Mouse (Mus musculus) stomach, embryonic 14.5 days (tissue): ENCODE measurements around the gene Ankrd9. TPM values are rescaled to one million over a fixed set of nuclear protein-coding genes. Genes with fewer than 3 reads are reported as not detected.
A peak's percentile ranks its signal among the peaks of the same experiment; 100 is the strongest.

ENCODE experiments used
- ATAC-seq: fragments of 200-750 bp; cut with Nextera tagmentation; 2 replicates; pipeline ENCODE4 v1.8.0; 2017; ENCODE audit warnings: low read depth, moderate TSS enrichment; ENCODE audit not compliant: insufficient number of reproducible peaks, insufficient read depth, low FRiP score
- H3K27ac ChIP-seq: fragments of 300-500 bp; sonication (generic); 2 replicates; pipeline ENCODE4 v1.5.1; 2014; ENCODE audit warnings: mild to moderate bottlenecking, low read length, moderate library complexity, mixed read lengths
- H3K27me3 ChIP-seq: fragments of 300-500 bp; sonication (generic); 2 replicates; pipeline ENCODE4 v1.6.1; 2014; ENCODE audit warnings: low read length, control low read depth, mixed read lengths; ENCODE audit not compliant: control insufficient read depth, insufficient read depth
- H3K36me3 ChIP-seq: fragments of 300-500 bp; sonication (generic); 2 replicates; pipeline ENCODE4 v1.6.1; 2014; ENCODE audit warnings: mild to moderate bottlenecking, control low read depth, low read length, moderate library complexity, mixed read lengths; ENCODE audit not compliant: control insufficient read depth, insufficient read depth
- H3K4me1 ChIP-seq: fragments of 300-500 bp; sonication (generic); 2 replicates; pipeline ENCODE4 v1.6.1; 2014; ENCODE audit warnings: low read length, control low read depth, mixed read lengths; ENCODE audit not compliant: control insufficient read depth, insufficient read depth
- H3K4me2 ChIP-seq: fragments of 300-500 bp; sonication (generic); replicated peaks from 2 replicates; pipeline ENCODE4 v1.6.1; 2014; ENCODE audit warnings: low read depth, low read length, control low read depth
- H3K4me3 ChIP-seq: fragments of 300-500 bp; sonication (generic); 2 replicates; pipeline ENCODE4 v1.5.1; 2014; ENCODE audit warnings: low read depth, low read length, control low read depth
- H3K9ac ChIP-seq: fragments of 300-500 bp; sonication (generic); replicated peaks from 2 replicates; pipeline ENCODE4 v1.6.1; 2014; ENCODE audit warnings: low read depth, mild to moderate bottlenecking, control low read depth, low read length, moderate library complexity, mixed read lengths
- H3K9me3 ChIP-seq: fragments of 300-500 bp; sonication (generic); 2 replicates; pipeline ENCODE4 v1.6.1; 2016; ENCODE audit warnings: low read depth, low read length, control low read depth; ENCODE audit not compliant: control insufficient read depth
- WGBS: fragments of 180-500 bp; shearing (Covaris S2); extraction: QIAGEN DNeasy Blood & Tissue Kit; methylation state at CpG from one replicate; pipeline ENCODE4 v1.1.7; 2014; 5-methylcytosine and 5-hydroxymethylcytosine counted together
- polyA plus RNA-seq: library from polyadenylated mRNA; unstranded; fragments of >200 nt; fragmentation: Nextera tagmentation; extraction: Ambion mirVana; gene quantifications from 2 replicates; pipeline ENCODE4 v1.2.1, GENCODE M21; 2014

The Ankrd9 gene
- 10.3 and 10.4 TPM in 2 replicates for polyA plus RNA-seq

DNA sequence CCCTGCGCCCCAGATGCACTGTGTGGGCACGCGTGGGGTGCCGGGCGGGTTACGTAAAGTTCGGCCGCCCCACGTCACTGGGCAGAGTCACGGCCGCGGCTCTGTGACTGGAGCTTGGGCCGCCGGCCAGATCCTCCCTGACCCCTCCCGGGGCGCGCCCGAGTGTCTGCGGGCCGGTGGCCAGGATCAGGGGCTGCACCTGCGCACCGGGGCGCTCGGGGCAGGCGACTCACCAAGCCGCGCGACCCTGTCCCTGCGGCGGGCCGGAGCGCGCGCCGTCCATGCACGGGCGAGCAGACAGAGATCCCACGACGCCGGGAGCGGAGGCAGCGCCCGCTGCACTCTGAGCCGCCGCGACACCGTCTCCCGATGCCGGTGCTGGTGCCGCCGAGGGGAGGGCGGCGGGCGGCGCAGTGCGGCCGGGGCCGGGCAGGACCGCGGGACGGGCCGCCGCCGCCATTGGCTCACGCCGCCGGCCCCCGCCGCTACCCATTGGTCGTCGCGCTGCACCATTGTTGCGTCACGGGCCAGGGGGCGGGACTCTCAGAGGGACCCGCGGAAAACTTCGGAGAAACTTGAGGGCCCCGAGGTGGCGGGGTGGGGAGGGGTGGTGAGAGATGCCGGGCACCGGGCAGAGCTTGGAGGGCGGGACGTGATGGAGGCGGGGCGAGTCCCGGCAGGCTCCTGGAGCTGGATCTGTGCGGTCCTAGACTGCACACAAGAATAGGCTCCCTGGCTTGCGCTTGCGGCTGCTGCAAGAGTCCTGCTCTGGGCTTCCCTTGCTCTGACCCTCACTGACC lies at the start of gene Ankrd9:
Gene Ankrd9 (minus strand): TSS at position 434 of the 800 bp plus-strand sequence.
- Histone ChIP-seq H3K27ac (peak within 1 kb of the TSS; percentile 58; the same call in 1 of the 2 replicates), H3K27me3 (no peaks in the 10 kb centered on the region), H3K36me3 (peaks cover 12% of the 10 kb centered on the region), H3K4me3 (peak within 1 kb of the TSS; percentile 85), H3K4me1 (no peaks in the 10 kb centered on the region), H3K9me3 (no peaks in the 10 kb centered on the region), H3K9ac (peak within 1 kb of the TSS; percentile 72), H3K4me2 (peak within 1 kb of the TSS; percentile 96)
- peak; percentile 94 for ATAC-seq
- under 1% methylated on average over 81 of the region's 90 CpGs for WGBS

GRCm38 (mm10) chr12:111021577-111021976 lies 42.7 kb upstream of the Ankrd9 start:
- H3K4me3 ChIP-seq: no peak overlapping the region
- no peak overlapping the region for H3K27ac ChIP-seq
- ATAC-seq: no peak
- 59% methylated on average over 3 of the region's 3 CpGs for WGBS
- no peaks in the 10 kb centered on the region for H3K9me3 ChIP-seq
- H3K36me3 ChIP-seq: no peaks in the 10 kb centered on the region
- no peak overlapping the region for H3K9ac ChIP-seq
- no peak overlapping the region for H3K4me2 ChIP-seq
- no peaks in the 10 kb centered on the region for H3K27me3 ChIP-seq
- H3K4me1 ChIP-seq: no peaks in the 10 kb centered on the region

GRCm38 (mm10) chr12:111021138-111021537 lies 42.3 kb upstream of the Ankrd9 start:
- no peak for ATAC-seq
- no peak overlapping the region for H3K9ac ChIP-seq
- no peak overlapping the region for H3K4me3 ChIP-seq
- no peak overlapping the region for H3K27ac ChIP-seq
- 32% methylated on average over 1 of the region's 1 CpGs for WGBS
- H3K27me3 ChIP-seq: no peaks in the 10 kb centered on the region
- H3K4me2 ChIP-seq: no peak overlapping the region
- no peaks in the 10 kb centered on the region for H3K4me1 ChIP-seq
- H3K9me3 ChIP-seq: no peaks in the 10 kb centered on the region
- no peaks in the 10 kb centered on the region for H3K36me3 ChIP-seq

GRCm38 (mm10) chr12:111019086-111019485 lies 40.2 kb upstream of the Ankrd9 start:
- H3K4me3 ChIP-seq: no peak overlapping the region
- H3K4me1 ChIP-seq: no peaks in the 10 kb centered on the region
- no peak for ATAC-seq
- no peaks in the 10 kb centered on the region for H3K9me3 ChIP-seq
- H3K4me2 ChIP-seq: no peak overlapping the region
- no peak overlapping the region for H3K9ac ChIP-seq
- 89% methylated on average over 2 of the region's 2 CpGs for WGBS
- H3K36me3 ChIP-seq: no peaks in the 10 kb centered on the region
- H3K27me3 ChIP-seq: no peaks in the 10 kb centered on the region
- no peak overlapping the region for H3K27ac ChIP-seq

DNA sequence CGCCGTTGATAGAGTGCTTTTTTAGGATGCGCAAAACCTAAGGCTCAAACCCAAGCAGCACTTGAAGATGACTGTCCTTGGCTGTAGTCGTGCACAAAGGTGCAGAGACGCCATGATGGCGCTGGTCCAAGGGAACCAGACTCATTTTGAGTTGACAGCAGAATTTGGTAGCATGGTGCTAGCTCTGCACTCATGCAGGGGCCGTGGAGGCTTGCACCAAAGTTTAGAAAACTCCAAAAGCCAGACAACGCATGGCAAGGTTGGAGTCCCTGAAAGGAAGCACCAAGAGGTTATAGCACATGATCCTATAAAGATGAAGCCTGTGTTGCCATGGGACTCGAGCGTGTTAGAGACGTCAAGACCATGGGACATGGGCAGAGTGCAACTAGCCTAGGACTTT lies 39.2 kb upstream of the Ankrd9 start:
- Histone ChIP-seq H3K27me3 (no peaks in the 10 kb centered on the region), H3K9me3 (no peaks in the 10 kb centered on the region), H3K4me3 (no peak overlapping the region), H3K4me1 (no peaks in the 10 kb centered on the region), H3K27ac (no peak overlapping the region), H3K9ac (no peak overlapping the region), H3K36me3 (no peaks in the 10 kb centered on the region), H3K4me2 (no peak overlapping the region)
- WGBS: 91% methylated on average over 11 of the region's 11 CpGs
- no peak for ATAC-seq

DNA sequence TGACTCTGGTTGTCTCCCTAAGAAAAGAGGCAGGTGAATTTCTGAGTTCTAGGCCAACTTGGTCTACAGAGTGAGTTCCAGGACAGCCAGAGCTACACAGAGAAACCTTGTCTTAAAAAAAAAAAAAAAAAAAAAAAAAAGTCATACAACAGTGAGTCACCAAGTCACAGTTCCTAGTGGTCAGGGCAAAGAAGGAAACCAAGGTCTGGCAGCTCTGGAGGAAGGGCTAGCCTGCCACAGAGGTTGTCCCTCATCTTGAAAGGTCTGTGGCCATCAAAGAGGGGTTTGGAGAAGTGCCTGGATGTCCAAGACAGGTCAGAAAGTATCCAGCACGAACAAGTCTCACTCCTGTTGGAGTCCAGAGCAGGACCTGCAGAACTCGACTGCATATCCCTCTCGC lies 38.0 kb upstream of the Ankrd9 start:
- no peak overlapping the region for H3K4me3 ChIP-seq
- 84% methylated on average over 3 of the region's 3 CpGs for WGBS
- H3K36me3 ChIP-seq: no peaks in the 10 kb centered on the region
- H3K27ac ChIP-seq: no peak overlapping the region
- H3K9ac ChIP-seq: no peak overlapping the region
- H3K9me3 ChIP-seq: peaks cover 7% of the 10 kb centered on the region; the same call in 1 of the 2 replicates
- no peaks in the 10 kb centered on the region for H3K27me3 ChIP-seq
- no peak overlapping the region for H3K4me2 ChIP-seq
- ATAC-seq: no peak
- H3K4me1 ChIP-seq: no peaks in the 10 kb centered on the region

- 63% methylated on average over 6 of the region's 6 CpGs for WGBS
- peaks cover 7% of the 10 kb centered on the region; the same call in 1 of the 2 replicates for H3K9me3 ChIP-seq
- H3K27ac ChIP-seq: peak overlapping the region; percentile 57; the same call in 1 of the 2 replicates
- no peaks in the 10 kb centered on the region for H3K36me3 ChIP-seq
- no peaks in the 10 kb centered on the region for H3K27me3 ChIP-seq
- no peak overlapping the region for H3K4me3 ChIP-seq
- H3K4me2 ChIP-seq: no peak overlapping the region
- H3K4me1 ChIP-seq: peaks cover 33% of the 10 kb centered on the region; the same call in 1 of the 2 replicates
- no peak overlapping the region for H3K9ac ChIP-seq
- no peak for ATAC-seq
Measured at GRCm38 (mm10) chr12:111009615-111010257, 30.9 kb upstream of the Ankrd9 start.

GRCm38 (mm10) chr12:111008500-111009490 lies 30.0 kb upstream of the Ankrd9 start:
- Histone ChIP-seq H3K27ac (peak overlapping the region; percentile 57), H3K4me1 (peaks cover 33% of the 10 kb centered on the region; the same call in 1 of the 2 replicates), H3K36me3 (no peaks in the 10 kb centered on the region), H3K9ac (0 out of 2 replicates have a peak overlapping the region, but pooled peaks have one; percentile 10), H3K27me3 (no peaks in the 10 kb centered on the region), H3K4me2 (no peak overlapping the region), H3K4me3 (no peak overlapping the region), H3K9me3 (peaks cover 7% of the 10 kb centered on the region; the same call in 1 of the 2 replicates)
- peak; percentile 19; the same call in 1 of the 2 replicates for ATAC-seq
- 43% methylated on average over 11 of the region's 11 CpGs for WGBS
